ENCODE assay signal across 7 mouse cellular contexts in genomic region chrX:96130663-96131062, GRCm38 (mm10). TPM values are rescaled to one million over a fixed set of nuclear protein-coding genes. Genes with fewer than 3 reads are reported as not detected.
A peak's percentile ranks its signal among the peaks of the same experiment; 100 is the strongest.
DNase-seq lines count a peak whose midpoint lies in the region; ATAC-seq and TF ChIP-seq lines count a peak whose summit lies in the region.

No protein-coding gene starts in this region.

- DNase-seq in cerebellum, postnatal 25 days: no peak
- no peak for DNase-seq in gastrocnemius, postnatal 14 days
- no peak for DNase-seq in embryo, embryonic 9.5 days (ENCODE audit: extremely low spot score)

- no peaks in the 10 kb centered on the region for H3K9me3 ChIP-seq in E14TG2a.4 (ENCODE audit: low read length)
- no peaks in the 10 kb centered on the region for H3K9me3 ChIP-seq in kidney, embryonic 16.5 days (ENCODE audit: low read length)

- peaks cover 76% of the 10 kb centered on the region for H3K4me1 ChIP-seq in E14TG2a.4 (replicated peaks; ENCODE audit: low read depth, low read length)
- no peaks in the 10 kb centered on the region; the same call in 1 of the 2 replicates for H3K4me1 ChIP-seq in bone marrow, adult 2 months (ENCODE audit: control insufficient read depth, insufficient read depth, low read length)
- H3K4me1 ChIP-seq in kidney, embryonic 16.5 days (ENCODE audit: insufficient read depth, low read length): peaks cover 9% of the 10 kb centered on the region; the same call in 1 of the 2 replicates

- H3K4me2 ChIP-seq in kidney, embryonic 16.5 days (replicated peaks; ENCODE audit: low read depth, low read length): no peak overlapping the region; the same call in 1 of the 2 replicates

- 18% methylated on average over 6 of the region's 6 CpGs for WGBS in bone marrow, adult 2 months
- WGBS in kidney, embryonic 16.5 days: 48% methylated on average over 6 of the region's 6 CpGs

- H3K27ac ChIP-seq in bone marrow, adult 2 months (ENCODE audit: control insufficient read depth, insufficient read depth, low read depth, low read length, poor library complexity): peak overlapping the region; percentile 60; the same call in 1 of the 2 replicates
- no peak overlapping the region for H3K27ac ChIP-seq in kidney, embryonic 16.5 days (ENCODE audit: low read length)

- no peak overlapping the region for H3K9ac ChIP-seq in kidney, embryonic 16.5 days (replicated peaks; ENCODE audit: low read length)

- no peaks in the 10 kb centered on the region for H3K27me3 ChIP-seq in E14TG2a.4 (ENCODE audit: insufficient read depth, low read length)
- no peaks in the 10 kb centered on the region; the same call in 1 of the 2 replicates for H3K27me3 ChIP-seq in kidney, embryonic 16.5 days (ENCODE audit: insufficient read depth, low read length)

- no peak for TF ChIP-seq CTCF in E14TG2a.4 (conservative IDR thresholded peaks at IDR 0.05; ENCODE audit: low read length)
- TF ChIP-seq CTCF in bone marrow, adult 2 months (IDR thresholded peaks at IDR 0.05; ENCODE audit: control insufficient read depth, insufficient read depth, low read length): no peak

- ATAC-seq in kidney, embryonic 16.5 days (ENCODE audit: low FRiP score, low TSS enrichment): peak; percentile 18; the same call in 1 of the 2 replicates
- 0 out of 2 replicates have a peak, but pooled peaks have one; percentile 15 for ATAC-seq in megakaryocyte-erythroid progenitor cell, adult 5-6 weeks (replicated peaks; ENCODE audit: low FRiP score, low TSS enrichment, poor library complexity, severe bottlenecking)

- H3K36me3 ChIP-seq in E14TG2a.4 (ENCODE audit: insufficient read depth, low read length): peaks cover 5% of the 10 kb centered on the region
- no peaks in the 10 kb centered on the region for H3K36me3 ChIP-seq in kidney, embryonic 16.5 days (ENCODE audit: insufficient read depth, low read length)

- intact Hi-C loops in gastrocnemius, postnatal 14 days (cut with DNase I; ENCODE audit: low total_unique reads): no loop called here

- peak overlapping the region; percentile 10; the same call in 1 of the 2 replicates for H3K4me3 ChIP-seq in E14TG2a.4 (replicated peaks; ENCODE audit: low read length)
- H3K4me3 ChIP-seq in bone marrow, adult 2 months (replicated peaks; ENCODE audit: control insufficient read depth, low read depth, low read length): peak overlapping the region; percentile 38
- H3K4me3 ChIP-seq in kidney, embryonic 16.5 days (ENCODE audit: low read length): no peak overlapping the region

- no peak for TF ChIP-seq POLR2A in bone marrow, adult 2 months (IDR thresholded peaks at IDR 0.05; ENCODE audit: borderline replicate concordance, control insufficient read depth, low read depth, low read length)

RNA-seq across cellular contexts. Expression of gene Msn, which starts 34.8 kb away (rescaled TPM):
- 98.4 and 146 TPM in 2 replicates for polyA plus RNA-seq in bone marrow, adult 2 months (2011; ENCODE audit: insufficient read depth, insufficient read length, low replicate concordance, missing spikeins)
- polyA plus RNA-seq in kidney, embryonic 16.5 days (2015; fragmentation: Nextera tagmentation; extraction: Ambion mirVana): 140 and 149 TPM in 2 replicates
- 98.9 and 111 TPM in 2 replicates for total RNA-seq in megakaryocyte-erythroid progenitor cell, adult 5-6 weeks (2014; fragmentation: Nextera tagmentation)
- 84.6 and 98.3 TPM in 2 replicates for total RNA-seq in megakaryocyte-erythroid progenitor cell, adult 5-6 weeks (2017)
- 10 to 100 TPM; 52.9 to 62.6 TPM for total RNA-seq in gastrocnemius, postnatal 14 days (2021)
